Mouse (Mus musculus): ENCODE measurements around the gene Rnf43. TPM values are rescaled to one million over a fixed set of nuclear protein-coding genes. Genes with fewer than 3 reads are reported as not detected.

Rnf43 gene
- polyA plus RNA-seq, 1 experiment, result 1.4 TPM

DNA sequence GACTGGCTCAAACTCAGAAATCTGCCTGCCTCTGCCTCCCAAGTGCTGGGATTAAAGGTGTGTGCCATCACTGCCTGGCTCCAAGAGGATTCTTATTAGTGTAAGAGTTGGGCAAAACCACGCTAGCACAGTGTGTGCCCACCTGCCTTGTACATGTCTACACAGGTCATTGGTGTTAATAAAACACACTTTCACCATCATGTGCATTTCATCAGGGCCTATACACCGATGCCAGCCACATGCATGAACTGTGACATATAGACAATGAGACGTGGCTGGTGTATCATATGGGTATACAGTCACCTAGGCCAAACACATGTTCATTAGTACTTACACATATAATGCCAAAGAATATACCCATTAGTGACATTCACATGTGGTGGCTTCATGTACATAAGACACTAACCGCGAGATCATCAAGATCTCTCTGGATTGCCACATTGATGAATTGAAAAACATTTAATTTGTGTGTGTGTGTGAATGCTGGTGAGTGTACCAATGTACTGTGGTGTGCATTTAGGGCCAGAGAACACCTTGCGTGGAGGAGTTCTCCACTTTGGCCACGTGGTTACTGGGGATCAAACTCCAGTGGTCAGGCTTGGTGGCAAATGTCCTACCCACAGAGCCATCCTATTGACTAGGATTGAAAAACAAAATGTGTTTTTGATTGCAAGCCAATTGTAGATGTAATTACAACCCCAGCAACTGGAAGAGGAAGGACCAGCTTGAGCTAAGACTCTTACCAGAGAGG lies 95.8 kb downstream of the Rnf43 start:
- no peak for DNase-seq (ENCODE audit: extremely low spot score in 1 of 2, low spot score in 1 of 2)

DNA sequence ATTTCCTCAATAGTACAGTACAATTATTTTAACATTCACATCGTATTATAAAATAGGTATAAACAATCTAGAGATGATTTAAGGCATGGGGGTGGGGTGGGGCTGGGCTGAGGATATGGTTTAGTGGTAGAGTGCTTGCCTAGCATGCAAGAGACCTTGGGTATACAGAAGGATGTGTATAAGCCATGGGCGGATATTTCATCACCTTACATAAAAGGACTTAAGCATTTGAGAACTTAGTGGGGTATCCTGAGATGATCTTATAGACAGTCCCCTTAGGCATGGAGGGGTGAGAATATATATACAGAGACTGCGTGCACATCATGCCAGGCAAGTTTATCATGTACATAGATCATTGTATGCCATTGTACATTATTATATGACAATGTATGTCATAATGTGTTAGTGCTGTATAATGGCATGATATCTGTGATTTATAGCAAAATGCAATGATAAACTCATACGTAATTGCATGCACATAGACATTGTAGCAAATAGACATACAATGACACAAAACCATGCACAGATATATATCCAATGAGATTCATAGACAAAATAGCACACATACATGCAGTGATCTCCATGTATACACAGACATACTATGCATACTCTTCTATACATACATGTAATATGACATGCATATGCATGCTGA lies 96.6 kb downstream of the Rnf43 start:
- DNase-seq (ENCODE audit: extremely low spot score in 1 of 2, low spot score in 1 of 2), result no peak

DNA sequence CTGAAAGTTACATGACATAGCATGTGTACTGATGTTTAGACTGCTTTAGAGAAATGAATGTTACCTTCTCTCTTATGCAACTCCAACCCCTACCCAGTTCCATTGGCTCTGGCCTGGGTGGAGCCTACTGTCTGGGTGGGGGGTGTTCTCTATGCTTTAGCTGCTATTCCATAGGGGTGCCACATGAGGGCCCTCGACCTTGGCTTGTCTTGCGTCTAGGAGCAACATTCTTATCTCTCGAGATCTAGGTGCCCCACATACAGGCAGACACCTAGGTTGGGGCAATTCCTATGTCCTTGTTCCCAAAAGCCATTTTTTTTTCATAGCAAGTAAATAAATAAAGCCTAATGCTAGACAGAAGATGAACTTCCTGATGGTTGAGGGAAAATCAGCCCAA lies 97.1 kb downstream of the Rnf43 start:
- DNase-seq (ENCODE audit: extremely low spot score in 1 of 2, low spot score in 1 of 2), result peak; percentile 45 to 70

DNA sequence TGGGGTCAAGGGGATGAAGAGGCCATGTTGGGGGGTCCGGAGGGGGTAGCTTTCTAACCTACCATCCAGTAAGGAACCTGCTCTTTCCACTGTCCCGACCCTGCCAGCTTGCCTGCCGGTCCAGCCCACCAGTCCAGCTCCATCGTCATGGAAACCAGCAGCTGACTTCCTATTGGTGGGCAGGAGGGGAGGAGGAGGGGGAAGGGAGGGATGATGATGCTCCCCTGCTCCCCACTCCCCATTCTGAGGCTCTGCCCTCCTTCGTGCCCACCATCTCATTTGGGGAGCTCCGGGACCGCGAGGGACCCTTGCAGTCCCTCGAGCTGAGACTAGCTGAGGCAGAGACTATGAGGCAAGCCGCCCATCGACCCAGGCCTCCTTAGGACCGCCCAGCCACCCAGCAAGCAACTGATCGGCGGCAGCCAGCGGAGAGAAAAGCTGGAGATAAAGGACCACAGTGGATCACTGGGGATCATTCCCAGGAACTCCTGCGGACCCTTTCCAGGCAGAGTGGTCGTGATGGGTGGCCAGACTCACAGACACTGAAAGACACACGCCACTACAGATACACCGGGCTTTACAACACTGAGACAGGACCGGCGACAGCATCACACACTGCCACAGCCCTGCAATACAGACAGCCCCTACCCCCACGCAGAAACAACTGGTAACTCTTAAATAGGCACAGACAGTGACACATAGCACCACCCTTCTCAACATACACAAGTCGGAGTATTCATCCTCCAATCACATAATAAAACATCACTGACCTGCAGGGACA lies 98.0 kb downstream of the Rnf43 start, which contains the start of gene Tspoap1:
Gene Tspoap1, plus strand, starts transcription at position 241 of the 781 bp plus-strand sequence.
- DNase-seq (ENCODE audit: extremely low spot score in 1 of 2, low spot score in 1 of 2), result peak; percentile 60 to 84

DNA sequence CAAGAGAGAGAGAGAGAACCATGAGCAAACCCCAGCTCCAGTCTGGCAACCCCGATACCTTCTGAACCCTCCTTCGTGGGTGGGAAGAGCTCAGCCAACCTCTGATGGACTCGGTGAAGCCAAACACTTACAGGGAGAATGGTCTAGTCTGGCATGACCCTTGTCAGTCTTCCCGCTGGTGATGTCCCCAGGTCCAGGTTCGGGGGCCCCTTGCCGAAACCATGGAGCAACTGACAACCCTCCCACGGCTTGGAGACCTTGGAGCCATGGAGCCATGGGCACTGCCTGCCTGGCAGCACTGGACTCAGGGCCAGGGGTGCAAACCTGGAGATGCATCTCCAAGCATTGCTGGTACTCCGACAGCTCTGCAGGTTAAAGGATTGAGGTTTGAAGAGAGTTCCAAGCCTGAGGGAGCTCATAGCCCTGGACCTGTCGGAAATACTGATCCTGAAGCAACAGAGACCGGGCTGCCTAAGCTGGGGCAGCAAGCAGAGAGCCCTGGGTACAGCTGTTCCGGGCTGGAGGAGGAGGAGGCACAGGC lies 98.7 kb downstream of the Rnf43 start:
- DNase-seq (ENCODE audit: extremely low spot score in 1 of 2, low spot score in 1 of 2), result no peak

DNA sequence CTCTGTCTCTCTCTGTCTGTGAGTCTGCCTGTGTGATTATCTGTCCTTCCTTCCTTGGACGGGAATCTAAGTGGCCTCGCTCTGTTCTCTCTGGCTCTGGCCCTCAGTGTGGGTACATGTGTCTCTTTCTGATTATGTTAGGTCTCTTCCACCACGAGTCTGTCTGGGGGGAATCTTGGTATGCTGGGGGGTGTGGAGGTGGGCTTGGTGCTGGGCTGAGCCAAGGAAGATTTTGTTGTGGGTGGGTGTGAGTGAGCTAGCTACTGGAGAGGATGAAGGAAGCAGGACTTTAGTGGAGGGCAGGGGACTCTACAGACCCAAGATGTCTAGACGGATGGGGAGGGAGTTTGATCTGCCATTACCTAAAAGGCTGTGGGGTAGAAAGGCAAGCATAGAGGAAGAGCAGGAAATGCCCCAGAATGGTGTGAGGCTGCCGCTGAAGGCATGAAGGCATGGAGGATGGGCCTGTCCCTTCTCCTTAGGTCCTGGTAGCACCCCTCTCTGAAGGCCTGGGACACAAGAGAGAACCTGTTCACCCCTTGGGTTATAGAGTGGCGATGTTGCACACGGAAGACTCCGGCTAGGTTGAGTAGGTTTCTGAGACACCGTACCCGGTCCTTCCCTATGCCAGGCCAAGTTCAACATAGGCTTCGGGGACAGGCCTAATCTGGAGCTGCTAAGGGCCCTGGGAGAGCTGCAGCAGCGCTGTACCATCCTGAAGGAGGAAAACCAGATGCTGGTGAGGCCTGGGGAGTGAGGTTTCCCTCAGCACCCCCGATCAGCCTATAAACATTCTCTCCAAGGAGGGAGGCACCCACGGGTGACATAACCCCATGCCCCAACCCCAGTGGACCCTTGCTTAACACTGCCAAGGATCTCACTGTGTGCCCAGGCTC lies 99.5 kb downstream of the Rnf43 start:
- DNase-seq (ENCODE audit: extremely low spot score in 1 of 2, low spot score in 1 of 2), result peak in 1 of 2 experiments; percentile 43

DNA sequence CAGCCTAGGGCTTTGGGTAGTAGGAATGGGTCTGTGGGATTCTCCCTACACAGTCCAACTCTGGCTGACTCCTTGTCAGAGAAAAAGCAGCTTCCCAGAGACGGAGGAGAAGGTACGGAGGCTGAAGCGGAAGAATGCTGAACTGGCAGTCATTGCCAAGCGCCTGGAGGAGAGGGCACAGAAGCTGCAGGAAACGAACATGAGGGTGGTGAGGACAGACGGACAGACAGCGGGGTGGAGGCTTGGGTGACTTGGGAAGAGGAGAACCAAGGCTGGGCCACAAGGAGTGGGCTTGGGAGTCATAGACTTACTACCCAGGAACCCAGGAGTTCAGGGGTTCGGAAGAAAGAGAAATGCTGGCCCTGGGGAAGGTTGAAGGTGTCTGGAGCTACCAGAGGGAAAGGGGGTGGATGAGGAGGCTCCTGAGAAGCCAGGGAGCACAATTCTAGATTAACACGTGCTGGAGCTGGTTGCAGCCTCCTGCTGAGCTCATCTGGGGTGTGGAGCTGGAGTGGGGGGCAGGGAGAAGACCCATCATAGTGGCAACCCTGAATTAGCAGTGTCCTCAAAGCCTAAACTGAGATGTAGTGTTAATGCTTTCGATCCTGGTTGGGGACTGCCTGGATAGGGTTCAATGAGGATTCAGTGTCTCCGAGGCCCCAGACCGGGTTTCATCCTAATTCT lies 100.3 kb downstream of the Rnf43 start:
- DNase-seq (ENCODE audit: extremely low spot score in 1 of 2, low spot score in 1 of 2), result peak in 1 of 2 experiments; percentile 61

DNA sequence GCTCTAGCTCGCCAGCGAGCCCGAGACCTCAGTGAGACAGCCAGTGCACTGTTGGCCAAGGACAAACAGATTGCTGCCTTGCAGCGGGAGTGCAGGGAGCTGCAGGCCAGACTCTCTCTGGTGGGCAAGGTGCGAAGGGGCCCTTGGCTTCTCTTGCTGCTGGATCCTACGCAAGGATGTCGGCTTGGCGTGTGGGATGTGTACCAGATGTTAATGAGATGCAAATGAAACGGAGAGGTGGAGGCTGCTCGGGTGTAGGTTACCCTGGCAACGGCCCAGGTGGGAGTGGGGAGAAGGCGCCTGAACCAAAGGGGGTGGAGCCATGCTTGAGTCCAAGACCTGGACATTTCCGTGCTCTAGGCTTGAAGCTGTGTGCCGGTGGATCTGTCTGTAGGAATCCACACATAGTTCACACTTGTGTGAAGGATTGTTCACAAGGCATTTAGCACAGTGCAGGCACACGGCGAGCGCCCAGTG lies 101.0 kb downstream of the Rnf43 start:
- DNase-seq (ENCODE audit: extremely low spot score in 1 of 2, low spot score in 1 of 2), result peak; percentile 80 to 90

DNA sequence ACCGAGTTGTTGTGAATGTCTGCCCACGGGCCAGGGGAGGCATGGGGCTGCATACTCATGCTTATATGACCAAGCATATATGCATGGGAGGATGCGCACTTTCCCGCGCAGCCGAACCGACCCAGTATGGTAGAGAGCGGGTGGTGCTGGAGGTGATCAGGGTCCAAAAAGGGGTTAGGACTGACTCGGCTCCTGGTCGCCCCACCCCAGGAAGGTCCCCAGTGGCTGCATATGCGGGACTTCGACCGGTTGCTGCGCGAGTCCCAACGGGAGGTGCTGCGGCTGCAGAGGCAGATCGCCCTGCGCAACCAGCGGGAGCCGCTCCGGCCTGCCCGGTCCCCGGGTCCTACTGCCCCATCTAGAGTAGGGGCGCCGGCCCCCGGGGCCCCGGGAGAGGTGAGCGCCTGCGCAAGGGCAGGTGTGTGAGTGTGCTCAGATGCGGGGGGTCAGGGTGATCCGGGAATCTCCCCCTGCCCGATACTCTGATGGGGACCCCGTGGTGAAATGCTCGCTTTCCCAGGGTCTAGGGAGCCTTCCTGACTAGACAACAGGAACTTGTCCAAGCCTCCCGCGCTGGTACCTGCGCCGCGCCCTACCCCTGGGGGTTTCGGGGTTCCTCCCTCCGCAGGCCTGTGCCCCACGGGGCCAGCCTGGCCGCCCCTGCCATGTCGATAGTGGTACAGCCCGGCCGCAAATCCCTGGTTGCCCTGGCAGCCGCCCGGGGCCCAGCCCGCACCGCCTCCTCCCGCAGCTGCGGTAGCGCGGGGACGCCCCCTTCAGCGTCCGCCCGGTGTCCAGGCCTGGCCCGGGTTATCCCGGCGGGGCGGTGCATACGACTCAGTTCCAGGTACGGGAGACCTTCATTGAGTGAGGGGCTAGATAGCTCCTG lies 101.7 kb downstream of the Rnf43 start:
- DNase-seq (ENCODE audit: extremely low spot score in 1 of 2, low spot score in 1 of 2), result peak in 1 of 2 experiments; percentile 66

DNA sequence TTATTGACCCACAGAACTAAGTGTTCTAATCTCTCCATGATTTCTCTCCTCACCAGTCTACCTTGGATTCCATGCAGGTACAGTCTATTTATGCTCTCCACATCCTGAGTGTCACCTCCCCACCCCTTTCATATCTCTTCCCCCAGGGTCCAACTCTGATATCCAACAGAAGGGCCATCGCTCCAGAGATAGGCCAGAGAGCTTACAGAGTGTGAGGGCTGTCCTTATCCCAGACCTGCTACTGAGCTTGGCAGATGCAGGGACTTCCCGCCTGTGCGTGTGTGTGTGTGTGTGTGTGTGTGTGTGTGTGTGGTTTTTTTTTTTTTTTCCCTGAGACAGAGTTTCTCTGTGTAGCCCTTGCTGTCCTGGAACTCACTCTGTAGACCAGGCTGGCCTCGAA lies 106.2 kb downstream of the Rnf43 start:
- DNase-seq (ENCODE audit: extremely low spot score in 1 of 2, low spot score in 1 of 2), result no peak

DNA sequence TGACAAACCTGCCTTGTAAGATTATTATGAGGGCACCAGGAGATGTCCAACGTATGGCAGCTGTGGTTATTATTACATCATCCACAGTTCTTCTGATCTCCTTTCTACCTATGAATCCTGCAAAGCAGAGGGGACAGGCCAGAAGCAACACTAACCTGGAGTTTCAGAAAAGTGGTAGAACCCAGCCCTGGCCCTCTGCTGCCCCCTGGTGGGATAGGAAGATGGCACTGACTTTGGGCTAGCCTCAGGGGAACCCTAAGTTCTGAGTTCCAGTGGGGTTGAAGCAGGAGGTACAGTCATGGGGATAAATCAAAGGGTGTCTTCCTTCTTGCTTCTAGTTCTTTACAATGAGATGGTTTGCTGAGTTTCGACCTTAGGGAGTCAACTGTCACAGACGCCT lies 108.5 kb downstream of the Rnf43 start:
- DNase-seq (ENCODE audit: extremely low spot score in 1 of 2, low spot score in 1 of 2), result peak in 1 of 2 experiments; percentile 84

DNA sequence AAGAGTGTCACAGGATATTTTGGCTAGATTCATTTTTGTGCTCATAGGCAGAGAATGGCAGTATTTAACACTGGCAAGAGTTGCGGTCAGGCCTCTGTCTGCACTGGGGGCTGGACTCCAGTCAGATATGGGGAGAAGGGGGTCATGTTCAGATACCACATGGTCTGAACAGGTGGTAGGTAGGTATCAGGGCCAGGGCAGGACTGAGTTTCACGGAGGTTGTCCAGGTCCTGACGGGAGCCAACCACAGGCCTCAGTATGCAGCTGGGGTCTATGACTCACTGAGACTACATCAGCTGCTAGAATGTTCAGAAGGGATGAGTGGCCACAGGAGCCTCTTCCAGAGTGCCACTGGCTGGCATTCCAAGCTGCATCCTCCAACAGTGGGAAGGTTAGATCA lies 109.8 kb downstream of the Rnf43 start:
- no peak for DNase-seq (ENCODE audit: extremely low spot score in 1 of 2, low spot score in 1 of 2)

DNA sequence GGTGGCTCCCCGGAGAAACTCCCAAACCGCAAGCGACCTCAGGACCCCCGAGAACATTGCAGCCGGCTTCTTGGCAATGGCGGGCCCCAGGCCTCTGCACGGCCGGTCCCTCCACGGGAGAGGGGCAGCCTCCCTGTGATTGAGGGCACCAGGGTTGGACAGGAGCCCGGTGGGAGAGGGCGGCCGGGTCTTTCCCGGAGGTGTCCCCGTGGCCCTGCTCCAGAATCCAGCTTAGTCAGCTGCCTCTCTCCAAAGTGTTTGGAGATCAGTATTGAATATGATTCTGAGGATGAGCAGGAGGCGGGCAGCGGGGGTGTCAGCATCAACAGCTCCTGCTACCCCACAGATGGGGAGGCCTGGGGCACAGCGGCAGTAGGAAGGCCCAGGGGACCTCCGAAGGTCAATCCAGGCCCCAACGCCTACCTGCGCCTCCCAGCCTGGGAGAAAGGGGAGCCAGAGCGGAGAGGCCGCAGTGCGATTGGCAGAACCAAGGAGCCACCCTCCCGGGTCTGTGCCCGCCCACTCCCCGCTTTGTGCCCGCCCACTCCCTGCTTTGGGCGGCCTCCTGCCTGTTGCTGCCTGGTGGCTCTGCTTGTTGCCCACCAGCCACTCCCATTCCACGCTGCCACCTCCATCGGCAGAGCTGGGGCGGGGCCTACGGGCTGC lies 115.7 kb downstream of the Rnf43 start:
- peak in 1 of 2 experiments; percentile 49 for DNase-seq (ENCODE audit: extremely low spot score in 1 of 2, low spot score in 1 of 2)

DNA sequence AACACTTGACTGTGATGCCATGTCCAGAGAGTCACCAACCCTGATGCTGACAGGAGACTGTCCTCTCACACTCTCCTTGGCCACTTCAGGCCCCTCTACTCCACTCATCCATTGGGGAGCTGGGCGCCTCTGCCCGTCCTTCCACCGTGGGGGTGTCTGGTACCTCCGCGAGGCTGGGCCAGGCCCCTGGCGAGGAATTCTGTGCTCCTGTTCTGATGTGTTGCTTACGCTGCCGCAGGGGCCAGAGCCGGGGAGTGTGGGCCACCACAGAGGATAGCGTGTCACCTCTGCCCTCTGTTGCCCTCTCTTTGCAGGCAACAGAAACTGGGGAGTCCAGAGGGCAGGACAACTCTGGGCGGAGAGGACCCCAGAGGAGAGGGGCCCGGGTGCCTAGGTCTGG lies 116.4 kb downstream of the Rnf43 start:
- DNase-seq (ENCODE audit: extremely low spot score in 1 of 2, low spot score in 1 of 2), result no peak

DNA sequence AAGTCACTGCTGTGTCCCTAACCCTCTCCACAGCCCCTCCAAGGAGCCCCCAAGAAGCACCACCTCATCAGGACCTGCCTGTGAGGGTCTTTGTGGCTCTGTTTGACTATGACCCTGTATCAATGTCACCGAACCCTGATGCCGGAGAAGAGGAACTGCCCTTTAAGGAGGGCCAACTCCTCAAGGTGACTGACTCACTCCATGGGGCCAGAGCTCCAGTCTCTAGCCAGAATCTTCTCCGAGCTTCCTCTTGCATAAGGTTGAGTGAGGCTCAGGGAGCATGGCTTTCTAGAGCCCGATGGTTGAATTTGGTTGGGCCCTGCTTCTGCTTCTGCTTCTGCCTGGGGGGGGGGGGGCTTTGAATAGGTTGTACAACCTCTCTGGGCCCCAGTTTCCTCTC lies 116.9 kb downstream of the Rnf43 start:
- no peak for DNase-seq (ENCODE audit: extremely low spot score in 1 of 2, low spot score in 1 of 2)

DNA sequence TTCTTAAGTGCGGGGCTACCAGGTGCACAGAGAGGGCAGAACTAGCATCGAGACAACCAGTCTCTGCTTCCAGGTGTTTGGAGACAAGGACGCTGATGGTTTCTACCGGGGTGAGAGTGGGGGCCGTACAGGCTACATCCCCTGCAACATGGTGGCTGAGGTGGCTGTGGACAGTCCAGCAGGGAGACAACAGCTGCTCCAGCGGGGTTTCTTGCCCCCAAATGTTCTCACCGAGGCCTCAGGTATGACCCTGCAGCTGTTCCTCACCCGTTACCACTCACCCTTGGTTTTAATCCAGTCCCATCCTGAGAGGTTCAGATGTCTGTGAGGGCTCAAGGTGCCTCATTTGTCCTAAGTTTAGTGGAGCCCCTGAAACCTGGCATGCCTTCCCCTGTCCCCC lies 117.6 kb downstream of the Rnf43 start:
- no peak for DNase-seq (ENCODE audit: extremely low spot score in 1 of 2, low spot score in 1 of 2)
